Mouse (Mus musculus): ENCODE measurements at regions not wholly inside any gene's neighbourhood (a gene's known extent, or its start where the extent isn't known, plus 50 kb on each side); places are given as distances from the start of the nearest gene placed in this dataset.
A peak's percentile ranks its signal among the peaks of the same experiment; 100 is the strongest.
"Not testable (repeated sequence)": the region's sequence is repeated elsewhere in the genome, so short reads cannot be mapped to it uniquely, and the experiment has no call there.

DNA sequence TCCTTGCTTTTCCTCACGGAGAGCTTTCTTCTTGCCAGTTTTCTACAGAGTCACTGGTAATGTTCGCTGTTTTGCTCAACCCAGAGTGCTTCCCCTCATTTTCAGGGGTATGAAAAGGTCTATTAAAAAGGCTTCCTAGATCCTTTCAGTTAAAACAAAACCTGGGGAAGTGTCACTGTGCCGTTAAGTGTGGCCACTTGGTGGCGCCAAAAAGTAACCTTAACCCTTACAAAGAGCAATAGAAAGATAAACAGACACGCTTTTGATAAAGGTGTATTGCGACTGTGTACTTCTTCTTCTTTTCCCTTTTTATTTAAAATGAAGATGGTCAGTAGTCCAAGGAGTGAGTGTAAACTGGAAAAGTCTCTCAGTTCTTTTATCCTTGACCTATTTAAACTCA, 145.2 kb upstream of the Smlr1 start:
- DNase-seq = peak; percentile 47

DNA sequence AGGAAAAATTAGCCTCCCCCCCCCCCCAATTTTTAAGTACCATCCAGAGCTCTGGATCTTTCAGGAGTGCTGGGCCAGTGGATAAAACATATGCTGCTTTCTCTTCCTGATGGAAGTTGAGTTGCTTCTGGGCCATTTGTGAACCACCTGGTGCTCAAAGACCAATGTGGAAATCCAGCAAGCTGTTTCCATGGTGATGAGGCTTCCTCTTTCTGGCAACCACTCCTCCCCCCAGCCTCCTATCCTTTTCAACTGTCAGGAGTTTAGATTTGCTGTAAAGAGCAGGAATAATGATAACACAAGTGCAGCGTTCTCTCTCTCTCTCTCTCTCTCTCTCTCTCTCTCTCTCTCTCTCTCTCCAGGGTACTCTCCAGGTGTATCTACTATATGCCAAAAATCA, 141.8 kb upstream of the Smlr1 start:
- DNase-seq = no peak

GRCm38 (mm10) chr10:25675368-25675767, 139.3 kb upstream of the Smlr1 start:
- DNase-seq = no peak

DNA sequence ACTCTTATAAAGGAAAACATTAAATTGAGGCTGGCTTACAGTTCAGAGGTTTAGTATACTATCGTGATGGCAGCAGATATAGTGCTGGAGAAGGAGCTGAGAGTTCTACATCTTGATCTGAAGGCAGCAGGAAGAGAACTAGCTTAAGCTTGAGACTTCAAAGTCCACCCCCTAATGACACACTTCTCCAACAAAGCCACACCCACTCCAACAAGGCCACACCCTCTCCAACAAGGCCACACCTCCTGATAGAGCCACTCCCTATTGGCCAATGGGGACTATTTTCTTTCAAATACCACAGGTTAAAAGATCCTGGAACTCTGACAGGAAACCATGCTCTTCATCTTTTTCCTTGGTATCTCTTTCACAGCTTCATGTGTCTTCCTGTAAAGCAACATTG, 134.0 kb upstream of the Smlr1 start:
- no peak for DNase-seq

DNA sequence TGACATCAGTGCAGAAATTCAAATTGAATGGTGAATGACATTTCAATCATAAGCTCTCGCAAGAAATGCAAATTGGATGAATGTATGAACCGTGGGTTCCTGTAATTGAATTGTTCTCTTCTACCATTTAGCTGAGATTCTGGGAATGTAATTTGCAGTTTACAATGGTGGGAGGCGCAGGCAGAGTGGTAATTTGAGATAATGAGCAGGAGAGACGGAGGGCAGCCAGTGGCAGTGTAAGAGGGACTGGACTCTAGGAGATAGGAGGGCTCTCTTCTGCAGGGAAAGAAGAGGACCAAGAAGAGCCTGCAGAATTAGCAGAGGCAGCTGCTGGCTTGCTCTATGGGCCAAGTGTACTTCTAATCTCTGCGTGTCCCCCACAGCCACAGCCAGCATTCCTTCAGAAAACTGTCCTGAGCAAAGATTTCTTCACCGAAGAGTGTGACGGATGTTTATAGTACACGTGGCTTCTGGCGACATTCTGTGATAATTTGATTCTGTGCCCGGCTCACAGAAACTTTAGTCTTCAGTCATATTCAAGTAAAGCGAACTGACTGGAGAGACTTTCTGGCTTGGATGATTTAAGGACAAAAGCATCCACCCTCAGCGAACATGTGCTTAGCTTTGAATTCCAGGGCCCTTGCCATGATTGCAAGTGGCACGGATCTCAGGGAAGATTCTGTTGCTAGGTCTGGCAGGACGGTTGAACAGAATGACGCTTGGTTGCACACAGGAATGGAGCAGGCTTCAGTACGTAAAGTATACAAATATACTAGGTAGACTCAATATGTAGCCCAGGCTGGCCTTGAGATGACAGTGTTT, 116.9 kb upstream of the Smlr1 start:
- no peak for DNase-seq

GRCm38 (mm10) chr10:25647740-25648139, 111.7 kb upstream of the Smlr1 start:
- DNase-seq = no peak

- no peak for DNase-seq
Observed at GRCm38 (mm10) chr10:25643518-25643993, 107.5 kb upstream of the Smlr1 start.

GRCm38 (mm10) chr10:25642079-25642696, 106.1 kb upstream of the Smlr1 start:
- no peak for DNase-seq

GRCm38 (mm10) chr10:25633058-25633614, 97.1 kb upstream of the Smlr1 start:
- no peak for DNase-seq

DNA sequence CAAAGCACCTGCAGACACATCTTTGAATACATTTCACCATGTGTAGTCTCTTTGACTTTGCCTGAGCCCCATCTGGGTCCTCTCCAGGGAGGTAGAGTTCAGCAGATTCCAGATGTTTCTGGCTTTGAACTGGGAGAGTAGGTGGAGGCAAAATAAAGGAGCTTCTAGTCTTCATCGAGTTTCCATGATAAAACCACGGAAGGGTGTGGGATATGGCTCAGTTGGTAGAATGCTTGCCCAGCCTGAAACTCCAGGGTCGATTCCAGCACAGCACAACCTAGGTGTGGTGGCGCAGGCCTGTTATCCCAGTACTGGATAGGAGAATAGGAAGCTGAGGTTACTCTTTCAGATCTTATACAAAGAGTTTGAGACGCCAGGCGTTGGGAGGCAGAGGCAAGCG, 96.2 kb upstream of the Smlr1 start:
- no peak for DNase-seq

GRCm38 (mm10) chr10:25622585-25622984, 86.5 kb upstream of the Smlr1 start:
- DNase-seq = no peak

DNA sequence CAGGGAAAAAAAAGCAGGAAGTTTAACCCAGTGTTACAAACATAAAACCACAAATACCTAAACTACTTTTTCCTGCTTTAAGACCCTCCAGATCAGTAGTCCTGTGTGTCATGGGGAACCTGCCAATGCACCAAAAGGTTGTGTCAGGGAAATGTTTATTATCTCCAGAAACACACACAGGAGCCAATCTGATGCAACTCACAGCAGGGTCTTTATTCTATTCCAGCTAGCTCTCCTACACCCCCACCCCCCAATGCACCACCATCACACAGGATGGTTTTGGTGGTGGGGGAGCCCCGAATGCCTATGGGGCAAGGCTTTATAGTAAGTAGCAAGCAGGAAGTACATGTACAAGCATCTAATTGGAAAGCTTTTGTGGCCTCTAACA, 85.7 kb upstream of the Smlr1 start:
- not testable (repeated sequence) for DNase-seq

GRCm38 (mm10) chr10:25620939-25621746, 85.1 kb upstream of the Smlr1 start:
- no peak for DNase-seq

- DNase-seq = no peak
Observed at GRCm38 (mm10) chr10:25619702-25620101, 83.6 kb upstream of the Smlr1 start.

GRCm38 (mm10) chr10:25601471-25601870, 65.4 kb upstream of the Smlr1 start:
- DNase-seq = no peak

GRCm38 (mm10) chr10:25589316-25589645, 53.2 kb upstream of the Smlr1 start:
- no peak for DNase-seq

- DNase-seq = no peak
Observed at GRCm38 (mm10) chr10:25588611-25589315, 52.7 kb upstream of the Smlr1 start.

Data from kidney, adult 18-20 months (tissue).